Mouse (Mus musculus) thymus, adult 2 months (tissue): Measurements from ENCODE around the gene Rab35. TPM values are rescaled to one million over a fixed set of nuclear protein-coding genes. Genes with fewer than 3 reads are reported as not detected.

Experiments used
- DNase-seq: peaks from one replicate; pipeline ENCODE4 v3.0.0; 2021
- H3K27ac ChIP-seq: fragments of 200-500 bp; 2 replicates; pipeline ENCODE4 v1.5.1; 2012; ENCODE audit warnings: low read length, control low read depth; ENCODE audit not compliant: control insufficient read depth, insufficient read depth
- H3K27me3 ChIP-seq: fragments of 200-500 bp; 2 replicates; pipeline ENCODE4 v1.6.1; 2012; ENCODE audit warnings: mild to moderate bottlenecking, low read length, moderate library complexity, mixed read lengths; ENCODE audit not compliant: control insufficient read depth, insufficient read depth
- H3K36me3 ChIP-seq: fragments of 200-500 bp; 2 replicates; pipeline ENCODE4 v1.6.1; 2012; ENCODE audit warnings: mild to moderate bottlenecking, low read length, moderate library complexity; ENCODE audit not compliant: control insufficient read depth, insufficient read depth
- H3K4me1 ChIP-seq: fragments of 200-500 bp; replicated peaks from 2 replicates; pipeline ENCODE4 v1.6.1; 2012; ENCODE audit warnings: low read length; ENCODE audit not compliant: control insufficient read depth, insufficient read depth
- H3K4me3 ChIP-seq: fragments of 200-500 bp; 2 replicates; pipeline ENCODE4 v1.5.1; 2012; ENCODE audit warnings: mild to moderate bottlenecking, low read length, control low read depth, moderate library complexity; ENCODE audit not compliant: control insufficient read depth, insufficient read depth
- CTCF ChIP-seq: fragments of 200-500 bp; IDR thresholded peaks from 2 replicates; pipeline ENCODE4 v1.5.1; 2012; ENCODE audit warnings: mild to moderate bottlenecking, control low read depth, low read length, moderate library complexity, borderline replicate concordance; ENCODE audit not compliant: control insufficient read depth, poor library complexity, insufficient read depth; ENCODE audit errors: extremely low read depth
- POLR2A ChIP-seq: fragments of 200-500 bp; IDR thresholded peaks from 2 replicates; pipeline ENCODE4 v1.6.1; 2012; ENCODE audit warnings: mild to moderate bottlenecking, low read length, control low read depth, moderate library complexity; ENCODE audit not compliant: control insufficient read depth, poor library complexity, insufficient read depth; ENCODE audit errors: extremely low read depth
- WGBS: fragments of 180-500 bp; shearing (Covaris S2); methylation state at CpG from one replicate; pipeline ENCODE4 v1.1.7; 2018; 5-methylcytosine and 5-hydroxymethylcytosine counted together
- polyA plus RNA-seq: library from polyadenylated mRNA; depleted of rRNA; stranded (reverse); fragments of >200 nt; gene quantifications from 2 replicates; pipeline ENCODE4 v1.2.3, GENCODE M21; 2012

Gene Rab35
- polyA plus RNA-seq, 1 experiment, result 129 TPM

- DNase-seq, result no peak
- H3K4me3 ChIP-seq, result no peak overlapping the region
- WGBS, result 97% methylated on average over 12 of the region's 12 CpGs
- TF ChIP-seq POLR2A (no peak), CTCF (no peak)
- H3K27ac ChIP-seq, result no peak overlapping the region
- peaks cover 5% of the 10 kb centered on the region for H3K4me1 ChIP-seq
- no peaks in the 10 kb centered on the region for H3K27me3 ChIP-seq
- no peaks in the 10 kb centered on the region; the same call in 1 of the 2 replicates for H3K36me3 ChIP-seq
Observed at GRCm38 (mm10) chr5:115653776-115654175, 22.1 kb downstream of the Rab35 start.

DNA sequence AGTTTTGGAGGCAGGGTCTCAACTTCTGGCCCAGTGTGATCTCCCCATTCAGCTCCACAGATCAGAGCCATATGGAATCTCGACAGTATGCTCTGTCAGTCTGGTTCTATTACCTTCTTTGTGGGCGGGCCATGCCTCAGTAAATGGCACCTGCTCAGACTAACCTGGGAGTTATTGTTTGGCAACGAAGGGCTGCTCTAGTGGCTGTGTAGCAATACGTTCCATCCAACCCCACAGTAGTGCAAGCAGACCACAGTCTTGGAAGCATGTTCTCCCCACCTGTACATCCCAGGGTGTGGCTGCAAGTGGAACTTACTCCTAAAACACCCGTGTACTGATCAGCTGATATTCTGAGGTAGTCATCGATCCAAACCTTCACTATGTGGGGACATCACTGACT lies 25.0 kb downstream of the Rab35 start:
- no peak for TF ChIP-seq CTCF
- TF ChIP-seq POLR2A, result no peak
- peaks cover 5% of the 10 kb centered on the region for H3K4me1 ChIP-seq
- H3K36me3 ChIP-seq, result peaks cover 4% of the 10 kb centered on the region; the same call in 1 of the 2 replicates
- WGBS, result 94% methylated on average over 6 of the region's 6 CpGs
- H3K27me3 ChIP-seq, result no peaks in the 10 kb centered on the region
- no peak overlapping the region for H3K4me3 ChIP-seq
- H3K27ac ChIP-seq, result no peak overlapping the region
- DNase-seq, result no peak

GRCm38 (mm10) chr5:115657234-115657633 lies 25.5 kb downstream of the Rab35 start:
- H3K4me3 ChIP-seq, result no peak overlapping the region
- peaks cover 9% of the 10 kb centered on the region; the same call in 1 of the 2 replicates for H3K36me3 ChIP-seq
- TF ChIP-seq POLR2A, result no peak
- TF ChIP-seq CTCF, result no peak
- H3K4me1 ChIP-seq, result peaks cover 5% of the 10 kb centered on the region
- WGBS, result 94% methylated on average over 1 of the region's 1 CpGs
- no peaks in the 10 kb centered on the region for H3K27me3 ChIP-seq
- no peak overlapping the region for H3K27ac ChIP-seq
- no peak for DNase-seq

DNA sequence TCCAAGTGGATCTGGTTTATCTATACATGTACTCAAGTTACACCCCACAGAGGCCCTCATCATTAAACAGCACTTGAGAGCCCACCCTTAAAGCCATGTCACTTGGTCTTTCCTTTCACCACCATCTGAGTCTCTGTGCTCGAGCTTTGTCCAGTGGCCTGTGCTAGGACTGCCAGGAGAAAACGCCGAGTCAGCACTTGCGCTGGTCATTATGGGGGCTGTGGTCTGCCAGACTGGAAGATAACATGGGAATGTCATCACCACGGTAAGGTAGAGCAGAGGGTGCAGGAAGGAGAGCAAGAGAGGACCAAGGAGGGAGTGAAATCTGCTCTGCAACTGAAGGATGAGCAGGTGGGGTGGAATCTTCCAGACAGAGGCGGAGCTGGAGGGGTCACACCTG lies 26.6 kb downstream of the Rab35 start:
- WGBS, result 96% methylated on average over 6 of the region's 6 CpGs

DNA sequence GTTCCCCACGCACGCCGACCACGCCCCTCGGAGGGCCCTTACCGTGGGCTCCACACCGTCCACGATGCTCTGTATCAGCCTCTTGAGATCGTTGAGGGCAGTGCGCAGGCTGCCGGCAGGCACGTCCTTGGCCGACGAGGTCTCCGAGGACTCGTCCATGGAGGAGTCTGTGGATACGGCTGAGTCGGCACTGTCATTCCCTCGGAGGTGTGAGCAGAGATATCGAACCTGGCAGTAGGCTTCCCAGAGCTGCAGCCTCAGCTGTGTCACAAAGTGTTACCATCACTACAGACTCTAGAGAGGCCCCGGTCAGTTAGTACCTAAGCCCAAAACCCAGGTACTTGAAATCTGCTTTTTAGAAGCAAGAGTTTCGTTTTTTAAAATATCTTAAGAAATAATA lies 30.9 kb downstream of the Rab35 start:
- 98% methylated on average over 22 of the region's 22 CpGs for WGBS
- Histone ChIP-seq H3K36me3 (peaks cover 9% of the 10 kb centered on the region; the same call in 1 of the 2 replicates), H3K4me1 (no peaks in the 10 kb centered on the region), H3K27me3 (no peaks in the 10 kb centered on the region), H3K4me3 (no peak overlapping the region), H3K27ac (no peak overlapping the region)
- TF ChIP-seq CTCF, result no peak
- no peak for TF ChIP-seq POLR2A
- no peak for DNase-seq

More for the DNA sequence above, 26.6 kb downstream of the Rab35 start:
- DNase-seq, result no peak
- H3K27ac ChIP-seq, result no peak overlapping the region
- no peaks in the 10 kb centered on the region for H3K27me3 ChIP-seq
- peaks cover 9% of the 10 kb centered on the region; the same call in 1 of the 2 replicates for H3K36me3 ChIP-seq
- no peak overlapping the region for H3K4me3 ChIP-seq
- no peak for TF ChIP-seq CTCF
- H3K4me1 ChIP-seq, result no peaks in the 10 kb centered on the region

GRCm38 (mm10) chr5:115666366-115667065 lies 34.8 kb downstream of the Rab35 start:
- no peak for DNase-seq
- H3K36me3 ChIP-seq, result peaks cover 20% of the 10 kb centered on the region
- no peak overlapping the region for H3K27ac ChIP-seq
- TF ChIP-seq CTCF (no peak), POLR2A (no peak)
- H3K4me1 ChIP-seq, result no peaks in the 10 kb centered on the region
- no peaks in the 10 kb centered on the region for H3K27me3 ChIP-seq
- 93% methylated on average over 8 of the region's 8 CpGs for WGBS
- H3K4me3 ChIP-seq, result no peak overlapping the region

GRCm38 (mm10) chr5:115667210-115667609 lies 35.5 kb downstream of the Rab35 start:
- H3K36me3 ChIP-seq, result peaks cover 14% of the 10 kb centered on the region
- H3K4me1 ChIP-seq, result no peaks in the 10 kb centered on the region
- DNase-seq, result no peak
- WGBS, result 95% methylated on average over 8 of the region's 8 CpGs
- no peaks in the 10 kb centered on the region for H3K27me3 ChIP-seq
- no peak overlapping the region for H3K27ac ChIP-seq
- no peak overlapping the region for H3K4me3 ChIP-seq
- TF ChIP-seq POLR2A (no peak), CTCF (no peak)
